Mouse (Mus musculus): ENCODE data around the gene Avp. TPM values are rescaled to one million over a fixed set of nuclear protein-coding genes. Genes with fewer than 3 reads are reported as not detected.

The Avp gene
- polyA plus RNA-seq (2021; fragmentation: Nextera tagmentation) = 1.1 and 2.4 TPM in 2 replicates
- long read RNA-seq, experiment 1, partial matches to known transcripts = 0 of 2 reads
- long read RNA-seq, experiment 1, other reads (novel, unspliced or antisense) = 1 of 2 reads
- long read RNA-seq, experiment 2, transcript Avp-201 (3 exons, 577 nt) = major isoform, 5 of 5 reads
- long read RNA-seq, experiment 2, partial matches to known transcripts = 0 of 5 reads
- long read RNA-seq, experiment 2, other reads (novel, unspliced or antisense) = 0 of 5 reads

DNA sequence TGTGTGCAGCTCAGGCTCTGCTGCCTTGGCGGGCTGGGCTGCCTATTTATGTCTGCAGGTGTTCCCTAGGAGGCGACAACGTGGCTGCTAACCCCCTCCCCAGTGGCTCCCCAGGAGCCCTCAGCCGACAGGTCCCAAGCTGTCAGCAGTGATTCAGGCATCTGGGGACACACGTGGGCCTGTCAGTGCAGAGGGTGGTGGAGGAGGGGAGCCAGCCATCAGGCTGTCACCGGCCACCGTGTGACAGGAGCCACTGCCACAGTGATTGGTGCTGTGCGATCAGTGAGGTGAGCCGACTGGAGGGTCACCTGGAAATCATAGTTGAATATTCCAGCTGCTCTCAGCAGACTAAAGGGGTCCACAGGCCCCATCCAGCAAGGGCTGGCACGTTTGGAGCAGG lies at the start of gene Avp:
Gene Avp, minus strand, starts transcription at position 3 of the 400 bp plus-strand sequence.

DNA sequence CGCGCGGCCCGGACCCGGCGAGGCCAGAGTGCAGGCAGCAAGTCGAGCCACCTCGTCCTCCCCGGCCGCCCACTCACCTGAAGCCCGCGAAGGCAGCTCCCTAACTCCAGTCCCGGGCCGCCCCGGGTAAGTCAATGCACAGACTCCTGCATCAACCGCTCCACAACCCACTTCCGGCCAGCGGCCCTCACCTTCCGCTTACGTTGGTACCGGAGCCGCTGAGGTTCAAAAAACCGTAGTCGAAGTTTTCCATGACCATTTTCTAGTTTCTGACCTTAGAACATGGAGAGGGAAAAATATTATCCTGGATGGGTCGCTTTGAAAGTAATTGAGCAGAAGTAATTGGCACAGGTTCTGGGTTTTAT lies 47.5 kb upstream of the Avp start, which contains the start of the genes Fastkd5 and Ubox5:
Gene Fastkd5, minus strand, starts transcription at position 189 of the 365 bp plus-strand sequence.
Gene Ubox5, minus strand, starts transcription at position 200 of the 365 bp plus-strand sequence.

DNA sequence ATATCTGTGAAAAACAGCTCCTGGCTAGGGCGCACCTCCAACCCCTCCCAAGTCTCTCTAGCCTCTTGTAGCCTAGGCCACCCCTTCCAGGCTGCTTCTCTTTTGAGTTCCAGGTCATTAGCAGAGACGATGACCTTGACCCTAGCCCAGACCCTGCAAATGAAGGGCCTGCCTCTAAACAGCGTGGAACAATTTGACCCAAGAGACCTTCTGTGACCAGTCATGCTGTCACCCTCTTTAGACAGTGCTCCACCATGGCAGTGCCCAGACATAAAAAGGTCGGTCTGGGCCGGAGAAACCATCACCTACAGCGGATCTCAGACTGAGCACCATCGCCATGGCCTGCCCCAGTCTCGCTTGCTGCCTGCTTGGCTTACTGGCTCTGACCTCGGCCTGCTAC lies 6.5 kb downstream of the Avp start, which contains the start of gene Oxt:
Gene Oxt, plus strand, starts transcription at position 301 of the 400 bp plus-strand sequence.

DNA sequence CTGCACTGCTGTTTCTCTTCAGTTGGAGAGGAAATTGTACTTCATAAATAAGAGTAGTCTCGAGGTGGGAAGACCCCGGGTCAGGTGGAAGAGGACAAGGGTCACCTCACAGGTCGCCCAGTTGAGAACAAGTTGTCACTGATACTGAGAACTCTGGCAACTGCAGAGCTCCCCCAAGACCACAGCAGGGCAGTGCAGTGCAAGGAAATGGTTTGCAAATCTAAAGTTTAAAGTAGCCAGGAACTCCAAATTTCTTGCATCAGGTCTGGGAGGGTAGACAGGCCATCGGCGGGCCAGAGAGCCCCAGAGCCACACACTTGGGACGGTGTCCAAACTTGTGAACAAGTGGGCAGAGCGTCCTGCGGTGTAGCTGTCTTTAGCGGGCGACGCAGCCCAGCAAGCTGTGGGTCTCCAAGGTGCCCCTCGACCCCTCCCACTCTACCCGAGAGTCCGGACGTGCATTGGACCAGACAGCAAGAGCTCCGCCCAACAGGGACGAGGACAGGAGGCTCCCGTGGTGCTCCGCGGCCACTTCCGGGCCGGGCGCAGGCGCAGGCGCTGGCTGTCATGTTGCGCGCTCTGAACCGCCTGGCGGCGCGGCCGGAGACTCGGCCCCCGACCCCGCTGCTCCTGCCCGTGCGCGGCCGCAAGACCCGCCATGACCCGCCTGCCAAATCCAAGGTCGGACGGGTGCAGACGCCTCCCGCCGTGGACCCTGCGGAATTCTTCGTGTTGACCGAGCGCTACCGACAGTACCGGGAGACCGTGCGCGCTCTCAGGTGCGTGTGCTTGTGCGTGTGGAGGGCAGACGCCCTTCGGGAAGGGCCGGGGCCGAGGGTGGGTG lies 18.9 kb downstream of the Avp start, which contains the start of gene Mrps26:
Gene Mrps26, plus strand, starts transcription at position 531 of the 844 bp plus-strand sequence.

Small RNAs within 50 kb of the gene (microRNA-seq; reads per million reads assigned to microRNA genes)
- gene Gm23876 = not detected

Other genes starting within 250 kb of the Avp start
- gene Cpxm1, start 185.0 kb downstream of the Avp start, polyA plus RNA-seq (2021; fragmentation: Nextera tagmentation) = 3.4 and 4.6 TPM in 2 replicates
- gene Gm28372, start 177.3 kb downstream of the Avp start, polyA plus RNA-seq (2021; fragmentation: Nextera tagmentation) = not detected in 2 replicates
- not detected in 2 replicates for gene 1700020A23Rik, start 177.3 kb downstream of the Avp start, polyA plus RNA-seq (2021; fragmentation: Nextera tagmentation)
- not detected in 2 replicates for gene Tmem239, start 176.1 kb downstream of the Avp start, polyA plus RNA-seq (2021; fragmentation: Nextera tagmentation)
- gene Vps16, start 158.2 kb downstream of the Avp start, polyA plus RNA-seq (2021; fragmentation: Nextera tagmentation) = 38.8 and 40.9 TPM in 2 replicates
- 8.1 and 9.5 TPM in 2 replicates for gene Pced1a, start 157.9 kb downstream of the Avp start, polyA plus RNA-seq (2021; fragmentation: Nextera tagmentation)
- gene Ptpra, start 132.3 kb downstream of the Avp start, polyA plus RNA-seq (2021; fragmentation: Nextera tagmentation) = 31.9 and 37.4 TPM in 2 replicates
- 148 and 163 TPM in 2 replicates for gene Mrps26, start 18.8 kb downstream of the Avp start, polyA plus RNA-seq (2021; fragmentation: Nextera tagmentation)
- gene Oxt, start 6.4 kb downstream of the Avp start, polyA plus RNA-seq (2021; fragmentation: Nextera tagmentation) = 0.72 TPM in 1 of 2 replicates, not detected in the other
- gene Fastkd5, start 47.5 kb upstream of the Avp start, polyA plus RNA-seq (2021; fragmentation: Nextera tagmentation) = 4.0 and 5.0 TPM in 2 replicates
- 9.5 and 10.4 TPM in 2 replicates for gene Ubox5, start 47.5 kb upstream of the Avp start, polyA plus RNA-seq (2021; fragmentation: Nextera tagmentation)
- 3.8 and 5.3 TPM in 2 replicates for gene Lzts3, start 60.2 kb upstream of the Avp start, polyA plus RNA-seq (2021; fragmentation: Nextera tagmentation)
- 182 and 186 TPM in 2 replicates for gene Ddrgk1, start 82.1 kb upstream of the Avp start, polyA plus RNA-seq (2021; fragmentation: Nextera tagmentation)
- 47.2 and 58.9 TPM in 2 replicates for gene Itpa, start 85.1 kb upstream of the Avp start, polyA plus RNA-seq (2021; fragmentation: Nextera tagmentation)
- 0.28 and 1.1 TPM in 2 replicates for gene Slc4a11, start 115.0 kb upstream of the Avp start, polyA plus RNA-seq (2021; fragmentation: Nextera tagmentation)